Mouse (Mus musculus) thymus, adult 2 months (tissue): Measurements from ENCODE around the gene Ino80d. TPM values are rescaled to one million over a fixed set of nuclear protein-coding genes. Genes with fewer than 3 reads are reported as not detected.

Source experiments
- DNase-seq: peaks from one replicate; pipeline ENCODE4 v3.0.0; 2021
- H3K27ac ChIP-seq: fragments of 200-500 bp; 2 replicates; pipeline ENCODE4 v1.5.1; 2012; ENCODE audit warnings: low read length, control low read depth; ENCODE audit not compliant: control insufficient read depth, insufficient read depth
- H3K27me3 ChIP-seq: fragments of 200-500 bp; 2 replicates; pipeline ENCODE4 v1.6.1; 2012; ENCODE audit warnings: mild to moderate bottlenecking, low read length, moderate library complexity, mixed read lengths; ENCODE audit not compliant: control insufficient read depth, insufficient read depth
- H3K36me3 ChIP-seq: fragments of 200-500 bp; 2 replicates; pipeline ENCODE4 v1.6.1; 2012; ENCODE audit warnings: mild to moderate bottlenecking, low read length, moderate library complexity; ENCODE audit not compliant: control insufficient read depth, insufficient read depth
- H3K4me1 ChIP-seq: fragments of 200-500 bp; replicated peaks from 2 replicates; pipeline ENCODE4 v1.6.1; 2012; ENCODE audit warnings: low read length; ENCODE audit not compliant: control insufficient read depth, insufficient read depth
- H3K4me3 ChIP-seq: fragments of 200-500 bp; 2 replicates; pipeline ENCODE4 v1.5.1; 2012; ENCODE audit warnings: mild to moderate bottlenecking, low read length, control low read depth, moderate library complexity; ENCODE audit not compliant: control insufficient read depth, insufficient read depth
- CTCF ChIP-seq: fragments of 200-500 bp; IDR thresholded peaks from 2 replicates; pipeline ENCODE4 v1.5.1; 2012; ENCODE audit warnings: mild to moderate bottlenecking, control low read depth, low read length, moderate library complexity, borderline replicate concordance; ENCODE audit not compliant: control insufficient read depth, poor library complexity, insufficient read depth; ENCODE audit errors: extremely low read depth
- POLR2A ChIP-seq: fragments of 200-500 bp; IDR thresholded peaks from 2 replicates; pipeline ENCODE4 v1.6.1; 2012; ENCODE audit warnings: mild to moderate bottlenecking, low read length, control low read depth, moderate library complexity; ENCODE audit not compliant: control insufficient read depth, poor library complexity, insufficient read depth; ENCODE audit errors: extremely low read depth
- WGBS: fragments of 180-500 bp; shearing (Covaris S2); methylation state at CpG from one replicate; pipeline ENCODE4 v1.1.7; 2018; 5-methylcytosine and 5-hydroxymethylcytosine counted together
- polyA plus RNA-seq: library from polyadenylated mRNA; depleted of rRNA; stranded (reverse); fragments of >200 nt; gene quantifications from 2 replicates; pipeline ENCODE4 v1.2.3, GENCODE M21; 2012

Gene Ino80d
- polyA plus RNA-seq, 1 experiment: 40.4 TPM

DNA sequence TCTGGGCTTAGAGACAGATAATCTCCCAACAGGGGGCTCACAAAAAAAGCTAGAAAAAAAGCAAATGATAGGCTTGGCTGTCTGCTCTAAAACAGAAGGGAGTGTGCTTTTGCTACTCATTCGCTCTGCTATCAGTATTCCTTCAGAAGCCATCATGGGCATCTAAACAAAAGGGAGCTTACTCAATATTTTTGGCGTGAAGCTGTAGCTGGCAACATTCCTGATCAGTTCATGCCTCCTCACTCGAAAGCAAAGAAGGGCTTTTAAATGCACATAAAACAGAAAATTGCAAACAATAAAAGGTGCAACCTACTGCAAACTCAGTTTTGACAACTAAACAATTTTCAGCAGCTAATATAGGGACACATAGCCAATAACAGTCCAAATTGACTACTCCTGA, 59.1 kb downstream of the Ino80d start:
- peaks cover 51% of the 10 kb centered on the region for H3K36me3 ChIP-seq
- no peak overlapping the region for H3K4me3 ChIP-seq
- DNase-seq: no peak
- no peaks in the 10 kb centered on the region for H3K4me1 ChIP-seq
- TF ChIP-seq CTCF (no peak), POLR2A (no peak)
- WGBS: 91% methylated on average over 3 of the region's 3 CpGs
- H3K27me3 ChIP-seq: no peaks in the 10 kb centered on the region
- no peak overlapping the region for H3K27ac ChIP-seq

DNA sequence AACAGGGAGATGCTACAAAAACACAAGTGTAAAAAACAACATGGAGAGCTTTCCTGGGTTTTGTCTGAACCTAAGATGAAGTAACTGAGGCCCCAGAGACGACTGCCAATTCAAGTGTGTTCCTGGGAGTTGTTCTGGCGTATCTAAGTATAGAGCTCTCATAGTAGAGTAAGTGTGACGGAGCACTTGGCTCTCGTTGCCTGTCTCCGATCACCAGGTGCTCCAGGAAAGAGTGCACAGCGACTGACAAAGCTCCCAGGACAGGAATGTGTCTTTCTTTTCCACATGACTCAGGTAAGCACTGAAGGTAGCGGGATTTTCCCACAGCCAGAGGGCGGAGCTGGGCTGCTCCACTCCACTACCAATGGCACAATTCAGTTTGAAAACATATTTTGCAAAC, 63.6 kb downstream of the Ino80d start:
- 94% methylated on average over 8 of the region's 8 CpGs for WGBS
- DNase-seq: no peak
- no peak overlapping the region for H3K27ac ChIP-seq

DNA sequence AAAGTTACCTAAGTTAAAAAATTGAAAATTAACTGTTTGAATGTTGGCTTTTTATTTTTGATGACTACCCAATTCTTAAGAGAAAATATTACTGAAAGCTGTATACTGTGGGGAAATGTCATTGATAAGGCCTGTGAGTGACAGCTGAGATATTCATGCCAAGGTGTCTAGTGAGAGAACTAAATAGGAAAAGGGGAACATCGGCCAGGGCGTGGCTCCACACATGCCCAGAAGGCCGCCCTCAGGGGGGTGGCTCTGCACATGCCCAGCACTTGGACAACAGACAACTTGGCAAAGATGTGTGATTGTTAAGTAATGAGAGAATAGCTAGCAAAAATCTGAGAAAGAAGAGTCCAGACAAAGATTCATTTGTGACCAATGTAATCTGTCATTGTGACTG, 64.5 kb downstream of the Ino80d start:
- no peak for DNase-seq

More for the DNA sequence above, 63.6 kb downstream of the Ino80d start:
- Histone ChIP-seq H3K27me3 (no peaks in the 10 kb centered on the region), H3K36me3 (peaks cover 14% of the 10 kb centered on the region), H3K4me3 (no peak overlapping the region), H3K4me1 (no peaks in the 10 kb centered on the region)
- no peak for TF ChIP-seq CTCF
- no peak for TF ChIP-seq POLR2A

DNA sequence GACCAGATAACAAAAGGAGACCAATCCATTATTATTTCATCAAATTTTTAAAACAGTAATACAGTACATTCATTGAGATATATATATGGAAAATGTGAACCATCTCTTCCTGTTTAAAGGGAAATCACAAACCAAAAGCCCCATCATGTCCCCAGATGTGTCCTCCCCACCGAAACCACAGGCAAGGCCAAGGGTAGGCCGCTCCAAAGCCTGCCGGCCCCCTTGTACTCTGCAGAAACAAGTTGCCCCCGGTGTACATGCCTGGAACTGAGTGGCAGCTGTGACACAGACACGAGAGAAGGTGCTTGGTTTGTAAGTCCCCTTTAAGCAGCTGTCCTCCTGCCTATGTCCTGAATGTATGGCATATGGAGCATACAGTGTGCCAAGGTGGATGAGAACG, 66.5 kb downstream of the Ino80d start:
- Histone ChIP-seq H3K27ac (no peak overlapping the region), H3K27me3 (no peaks in the 10 kb centered on the region), H3K4me3 (no peak overlapping the region), H3K4me1 (no peaks in the 10 kb centered on the region), H3K36me3 (peaks cover 14% of the 10 kb centered on the region)
- DNase-seq: no peak
- WGBS: 23% methylated on average over 6 of the region's 6 CpGs
- TF ChIP-seq POLR2A (no peak), CTCF (no peak)

More for the DNA sequence above, 64.5 kb downstream of the Ino80d start:
- Histone ChIP-seq H3K4me3 (no peak overlapping the region), H3K36me3 (peaks cover 14% of the 10 kb centered on the region), H3K27me3 (no peaks in the 10 kb centered on the region), H3K4me1 (no peaks in the 10 kb centered on the region), H3K27ac (no peak overlapping the region)
- WGBS: 95% methylated on average over 3 of the region's 3 CpGs
- TF ChIP-seq POLR2A: no peak
- no peak for TF ChIP-seq CTCF

DNA sequence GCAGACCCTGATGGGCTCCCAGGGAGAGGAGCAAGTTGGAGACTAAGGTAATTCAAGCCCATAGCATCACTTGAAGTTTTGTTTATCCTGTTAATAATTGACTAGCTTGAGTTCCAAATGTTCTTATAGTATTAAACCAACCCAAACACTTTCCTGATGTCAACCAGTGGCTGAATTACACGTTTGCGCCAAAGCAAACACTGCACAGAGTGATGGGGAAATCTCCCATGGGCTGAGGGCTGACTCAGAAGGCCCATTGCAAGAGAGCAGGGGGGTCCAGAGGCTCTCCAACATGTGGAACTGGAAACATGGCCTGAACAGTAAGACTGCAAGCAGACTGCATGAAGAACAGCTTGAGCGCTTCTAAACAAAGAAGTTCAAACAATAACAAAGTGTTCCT, 81.5 kb downstream of the Ino80d start:
- Histone ChIP-seq H3K4me3 (no peak overlapping the region), H3K27ac (no peak overlapping the region), H3K27me3 (no peaks in the 10 kb centered on the region), H3K4me1 (no peaks in the 10 kb centered on the region), H3K36me3 (no peaks in the 10 kb centered on the region)
- 92% methylated on average over 3 of the region's 3 CpGs for WGBS
- no peak for DNase-seq
- TF ChIP-seq POLR2A: no peak

DNA sequence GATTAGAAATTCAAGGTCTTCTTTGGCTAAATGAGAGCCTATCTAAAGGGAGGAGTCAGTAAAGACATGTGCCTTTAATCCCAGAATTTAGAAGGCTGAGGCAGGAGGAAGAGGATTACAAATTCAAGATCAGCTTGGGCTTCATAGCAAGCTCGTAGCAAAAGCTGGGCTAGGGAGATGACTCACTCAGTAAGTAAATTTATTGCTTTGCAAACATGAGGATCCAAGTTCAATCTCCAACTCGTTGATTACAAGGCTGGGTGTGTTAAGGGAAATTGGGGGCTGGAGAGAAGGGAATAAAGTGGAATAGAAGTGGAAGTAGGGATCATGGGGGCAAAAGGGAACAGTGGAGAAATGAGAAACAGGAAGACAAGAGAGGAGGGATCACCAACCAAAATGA, 94.6 kb downstream of the Ino80d start:
- Histone ChIP-seq H3K27ac (no peak overlapping the region), H3K4me3 (no peak overlapping the region), H3K27me3 (no peaks in the 10 kb centered on the region), H3K4me1 (no peaks in the 10 kb centered on the region), H3K36me3 (no peaks in the 10 kb centered on the region)
- WGBS: 77% methylated on average over 2 of the region's 2 CpGs
- TF ChIP-seq POLR2A: no peak
- no peak for DNase-seq

DNA sequence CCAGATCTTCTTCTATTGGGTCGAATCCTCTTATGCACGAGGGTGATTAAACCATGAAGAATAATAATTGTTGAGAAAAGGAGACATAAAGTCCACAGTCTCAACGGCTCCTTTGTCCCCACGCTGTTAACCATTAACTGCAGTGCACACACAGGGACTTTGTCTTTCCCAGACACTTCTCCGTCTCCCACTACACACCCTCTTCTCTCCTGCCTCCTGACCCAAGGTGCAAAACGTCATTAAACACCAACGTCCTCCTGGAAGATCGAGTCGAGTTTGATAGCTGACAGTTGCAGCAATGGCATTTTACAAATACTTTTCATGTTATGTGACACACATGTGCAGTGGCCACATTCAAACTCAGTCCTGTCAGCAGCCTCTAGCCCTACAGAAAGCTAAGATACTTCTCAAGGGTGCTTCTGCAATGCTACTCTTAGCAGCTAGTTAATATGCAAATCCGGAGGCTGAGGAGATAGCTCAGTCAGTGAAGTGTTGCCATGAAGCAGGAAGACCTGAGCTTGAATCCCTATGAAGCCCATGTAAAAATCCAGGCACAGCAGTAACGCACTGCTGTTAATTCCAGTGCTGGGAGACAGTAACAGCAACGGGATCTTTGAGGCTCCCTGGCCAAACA, 109.3 kb downstream of the Ino80d start:
- Histone ChIP-seq H3K27ac (no peak overlapping the region), H3K4me3 (no peak overlapping the region), H3K36me3 (no peaks in the 10 kb centered on the region), H3K27me3 (no peaks in the 10 kb centered on the region), H3K4me1 (no peaks in the 10 kb centered on the region)
- TF ChIP-seq POLR2A: no peak
- TF ChIP-seq CTCF: no peak
- 78% methylated on average over 12 of the region's 12 CpGs for WGBS
- DNase-seq: no peak
